8 mouse cellular contexts compared by ENCODE assay signal in genomic region chr12:72759956-72760355, GRCm38 (mm10). TPM values are rescaled to one million over a fixed set of nuclear protein-coding genes. Genes with fewer than 3 reads are reported as not detected.
DNase-seq lines count a peak whose midpoint lies in the region; ATAC-seq and TF ChIP-seq lines count a peak whose summit lies in the region.

No protein-coding gene starts in this region.

- peak overlapping the region; percentile 41 for H3K9ac ChIP-seq in liver, adult 2 months (ENCODE audit: low read depth, low read length)
- H3K9ac ChIP-seq in limb, embryonic 11.5 days (ENCODE audit: low read length), result no peak overlapping the region
- peak overlapping the region; percentile 36; the same call in 1 of the 2 replicates for H3K9ac ChIP-seq in neural tube, embryonic 15.5 days (replicated peaks)

- H3K4me3 ChIP-seq in liver, adult 2 months (ENCODE audit: insufficient read depth, low read depth, low read length), result peak overlapping the region; percentile 27; the same call in 1 of the 2 replicates
- H3K4me3 ChIP-seq in embryonic fibroblast, embryonic 13.5 days (ENCODE audit: insufficient read depth, low read length), result 0 out of 2 replicates have a peak overlapping the region, but pooled peaks have one; percentile 2
- no peak overlapping the region; the same call in 1 of the 2 replicates for H3K4me3 ChIP-seq in limb, embryonic 11.5 days (ENCODE audit: low read depth, low read length)
- H3K4me3 ChIP-seq in neural tube, embryonic 15.5 days (replicated peaks), result peak overlapping the region; percentile 70

- H3K27ac ChIP-seq in liver, adult 2 months (replicated peaks; ENCODE audit: insufficient read depth, low read depth, low read length), result no peak overlapping the region
- H3K27ac ChIP-seq in embryonic fibroblast, embryonic 13.5 days (ENCODE audit: insufficient read depth, low read length), result no peak overlapping the region
- H3K27ac ChIP-seq in limb, embryonic 11.5 days (replicated peaks; ENCODE audit: low read depth, low read length), result no peak overlapping the region
- peak overlapping the region; percentile 96 for H3K27ac ChIP-seq in neural tube, embryonic 15.5 days (replicated peaks)

- ATAC-seq in limb, embryonic 11.5 days (ENCODE audit: insufficient number of reproducible peaks, low FRiP score, low TSS enrichment, low read depth), result no peak
- ATAC-seq in neural tube, embryonic 15.5 days (ENCODE audit: low FRiP score), result no peak

- DNase-seq in liver, adult 2 months (ENCODE audit: extremely low read depth, low read depth, low spot score), result no peak
- DNase-seq in liver, result no peak
- no peak for DNase-seq in limb, embryonic 11.5 days (ENCODE audit: low spot score)
- DNase-seq in layer of hippocampus, adult 9-10 months (ENCODE audit: low spot score), result no peak
- DNase-seq in gastrocnemius, postnatal 4 days (ENCODE audit: low spot score in 2 of 2), result no peak
- no peak for DNase-seq in left cerebral cortex, postnatal 36 days (ENCODE audit: low spot score in 2 of 2)

- H3K79me2 ChIP-seq in liver, adult 2 months (ENCODE audit: control insufficient read depth, insufficient read depth, low read length), result peaks cover 9% of the 10 kb centered on the region; the same call in 1 of the 2 replicates

- TF ChIP-seq CTCF in liver, adult 2 months (IDR thresholded peaks at IDR 0.05; ENCODE audit: low read depth, low read length), result no peak
- no peak for TF ChIP-seq CTCF in embryonic fibroblast, embryonic 13.5 days (IDR thresholded peaks at IDR 0.05; ENCODE audit: borderline replicate concordance, insufficient read depth, low read length)

- TF ChIP-seq POLR2A in liver, adult 2 months (IDR thresholded peaks at IDR 0.05; ENCODE audit: extremely low read depth, insufficient read depth, low read length), result no peak
- no peak for TF ChIP-seq POLR2A in embryonic fibroblast, embryonic 13.5 days (IDR thresholded peaks at IDR 0.05; ENCODE audit: low read depth, low read length)

- peak overlapping the region; percentile 65; the same call in 1 of the 2 replicates for H3K4me2 ChIP-seq in limb, embryonic 11.5 days (ENCODE audit: low read depth, severe bottlenecking)
- peak overlapping the region; percentile 58 for H3K4me2 ChIP-seq in neural tube, embryonic 15.5 days

- H3K9me3 ChIP-seq in limb, embryonic 11.5 days (ENCODE audit: control insufficient read depth, low read length), result no peaks in the 10 kb centered on the region
- H3K9me3 ChIP-seq in neural tube, embryonic 15.5 days (replicated peaks), result no peaks in the 10 kb centered on the region

- H3K27me3 ChIP-seq in liver, adult 2 months (ENCODE audit: control insufficient read depth, insufficient read depth, low read length), result no peaks in the 10 kb centered on the region
- no peaks in the 10 kb centered on the region for H3K27me3 ChIP-seq in limb, embryonic 11.5 days (ENCODE audit: control insufficient read depth, insufficient read depth, low read length)
- no peaks in the 10 kb centered on the region for H3K27me3 ChIP-seq in neural tube, embryonic 15.5 days (replicated peaks)

- H3K4me1 ChIP-seq in liver, adult 2 months (ENCODE audit: control insufficient read depth, insufficient read depth, low read length), result peaks cover 5% of the 10 kb centered on the region
- H3K4me1 ChIP-seq in embryonic fibroblast, embryonic 13.5 days (ENCODE audit: control insufficient read depth, insufficient read depth, low read length), result peaks cover 2% of the 10 kb centered on the region; the same call in 1 of the 2 replicates
- peaks cover 5% of the 10 kb centered on the region; the same call in 1 of the 2 replicates for H3K4me1 ChIP-seq in limb, embryonic 11.5 days (ENCODE audit: control insufficient read depth, insufficient read depth, low read length)
- peaks cover 27% of the 10 kb centered on the region for H3K4me1 ChIP-seq in neural tube, embryonic 15.5 days

- no peaks in the 10 kb centered on the region for H3K36me3 ChIP-seq in liver, adult 2 months (ENCODE audit: control insufficient read depth, insufficient read depth, low read length)
- H3K36me3 ChIP-seq in limb, embryonic 11.5 days (ENCODE audit: control insufficient read depth, insufficient read depth, low read length), result no peaks in the 10 kb centered on the region
- no peaks in the 10 kb centered on the region for H3K36me3 ChIP-seq in neural tube, embryonic 15.5 days

- WGBS in liver, adult 2 months, result 8% methylated on average over 7 of the region's 7 CpGs
- WGBS in limb, embryonic 11.5 days, result 19% methylated on average over 7 of the region's 7 CpGs
- 13% methylated on average over 7 of the region's 7 CpGs for WGBS in neural tube, embryonic 15.5 days

- intact Hi-C loops in left cerebral cortex, postnatal 36 days (cut with DNase I), result loop anchor here (2.0 to 5.0 kb wide), 4 partner anchors 71 to 673 kb away; partner anchors contain the start of genes Dhrs7, Jkamp and L3hypdh

RNA-seq across cellular contexts. Expression of gene Ppm1a, which starts 2.7 kb away (rescaled TPM):
- 108 and 110 TPM in 2 replicates for total RNA-seq in liver, adult 2 months (2014; rRNA removed)
- 55.4 and 57.8 TPM in 2 replicates for polyA plus RNA-seq in liver, adult 2 months (2012; rRNA removed)
- polyA plus RNA-seq in embryonic fibroblast, embryonic 13.5 days (2011; ENCODE audit: insufficient read length, low read depth, missing spikeins), result 153 and 158 TPM in 2 replicates
- polyA plus RNA-seq in limb, embryonic 11.5 days (2014; fragmentation: Nextera tagmentation; extraction: Ambion mirVana), result 63.4 and 69.1 TPM in 2 replicates
- polyA plus RNA-seq in neural tube, embryonic 15.5 days (2015; fragmentation: Nextera tagmentation; extraction: Ambion mirVana), result 59.5 and 68.7 TPM in 2 replicates
- total RNA-seq in gastrocnemius, postnatal 4 days (2021), result 100 to 1,000 TPM; 220 to 234 TPM
- 100 to 1,000 TPM; 317 to 347 TPM for total RNA-seq in left cerebral cortex, postnatal 36 days (2021)
